Mouse (Mus musculus) liver, postnatal 0 days (tissue): Measurements from ENCODE around the gene Ctu2.

Experiments
- CTCF ChIP-seq: sonication (generic); IDR thresholded peaks from 2 replicates; pipeline ENCODE4 v1.5.1; 2016; ENCODE audit warnings: antibody characterized with exemption, low read depth
- EP300 ChIP-seq: IDR thresholded peaks from 2 replicates; pipeline ENCODE4 v1.6.1; 2016; ENCODE audit warnings: antibody characterized with exemption, low read depth, mild to moderate bottlenecking

- no peak for TF ChIP-seq CTCF
- TF ChIP-seq EP300: no peak
These were observed 6.5 kb upstream of the Ctu2 start for GRCm38 (mm10) chr8:122469407-122469806.
